Mouse (Mus musculus) small intestine, adult 2 months (tissue): ENCODE results near the gene Erg28.

Experiments
- CTCF ChIP-seq: fragments of 200-500 bp; IDR thresholded peaks from 2 replicates; pipeline ENCODE4 v1.5.1; 2012; ENCODE audit warnings: low read depth, mild to moderate bottlenecking, control low read depth, inconsistent platforms, low read length, moderate library complexity, mixed read lengths; ENCODE audit not compliant: insufficient replicate concordance, insufficient read length; ENCODE audit errors: extremely low read depth
- POLR2A ChIP-seq: fragments of 200-500 bp; IDR thresholded peaks from 2 replicates; pipeline ENCODE4 v1.6.1; 2012; ENCODE audit warnings: low read depth, mild to moderate bottlenecking, control low read depth, inconsistent platforms, low read length, moderate library complexity

GRCm38 (mm10) chr12:85854271-85854670 lies 29.9 kb upstream of the Erg28 start:
- TF ChIP-seq POLR2A (no peak), CTCF (no peak)
